Mouse (Mus musculus) cerebellum, postnatal 4 days (tissue): ENCODE results near the gene Prkch.

Experiments
- DNase-seq, 2 experiments: peaks; one replicate each; pipeline ENCODE4 v3.0.0; 2022; ENCODE audit warnings: low spot score in 2 of 2, mixed read lengths in 1 of 2

Gene Prkch

GRCm38 (mm10) chr12:73714589-73714988 lies 130.0 kb downstream of the Prkch start:
- DNase-seq: no peak

GRCm38 (mm10) chr12:73715331-73715730 lies 130.7 kb downstream of the Prkch start:
- no peak for DNase-seq

- no peak for DNase-seq
These were observed 131.5 kb downstream of the Prkch start for GRCm38 (mm10) chr12:73715954-73716731.

GRCm38 (mm10) chr12:73718036-73718435 lies 133.4 kb downstream of the Prkch start:
- no peak for DNase-seq

- no peak for DNase-seq
These were observed 135.2 kb downstream of the Prkch start for GRCm38 (mm10) chr12:73719816-73720215.

GRCm38 (mm10) chr12:73720466-73720865 lies 135.9 kb downstream of the Prkch start:
- no peak for DNase-seq

- DNase-seq: no peak
These were observed 137.5 kb downstream of the Prkch start for GRCm38 (mm10) chr12:73722060-73722459.

GRCm38 (mm10) chr12:73723067-73723466 lies 138.5 kb downstream of the Prkch start:
- no peak for DNase-seq

GRCm38 (mm10) chr12:73723887-73724286 lies 139.3 kb downstream of the Prkch start:
- DNase-seq: no peak

GRCm38 (mm10) chr12:73725825-73726604 lies 141.4 kb downstream of the Prkch start:
- DNase-seq: no peak

GRCm38 (mm10) chr12:73727046-73727445 lies 142.4 kb downstream of the Prkch start:
- DNase-seq: no peak

- no peak for DNase-seq
These were observed 146.0 kb downstream of the Prkch start for GRCm38 (mm10) chr12:73730603-73731002.

GRCm38 (mm10) chr12:73731093-73731492 lies 146.5 kb downstream of the Prkch start:
- no peak for DNase-seq

- DNase-seq: no peak
These were observed 147.4 kb downstream of the Prkch start for GRCm38 (mm10) chr12:73731848-73732540.

GRCm38 (mm10) chr12:73732862-73733261 lies 148.3 kb downstream of the Prkch start:
- no peak for DNase-seq

GRCm38 (mm10) chr12:73736931-73737330 lies 152.3 kb downstream of the Prkch start:
- DNase-seq: no peak

- DNase-seq: no peak
These were observed 155.1 kb downstream of the Prkch start for GRCm38 (mm10) chr12:73739611-73740219.

- no peak for DNase-seq
These were observed 158.0 kb downstream of the Prkch start for GRCm38 (mm10) chr12:73742577-73742976.

GRCm38 (mm10) chr12:73743087-73743486 lies 158.5 kb downstream of the Prkch start:
- DNase-seq: no peak

GRCm38 (mm10) chr12:73746072-73746471 lies 161.5 kb downstream of the Prkch start:
- no peak for DNase-seq

GRCm38 (mm10) chr12:73748373-73748772 lies 163.8 kb downstream of the Prkch start:
- no peak for DNase-seq
